Mouse (Mus musculus) stomach, embryonic 16.5 days (tissue): ENCODE measurements around the gene Bud31. TPM values are rescaled to one million over a fixed set of nuclear protein-coding genes. Genes with fewer than 3 reads are reported as not detected.
"Not testable (repeated sequence)": the region's sequence is repeated elsewhere in the genome, so short reads cannot be mapped to it uniquely, and the experiment has no call there.

Experiments
- ATAC-seq: fragments of 200-750 bp; cut with Nextera tagmentation; 2 replicates; pipeline ENCODE4 v1.8.0; 2017; ENCODE audit warnings: moderate number of reproducible peaks, moderate TSS enrichment; ENCODE audit not compliant: insufficient read depth, low FRiP score
- H3K27ac ChIP-seq: fragments of 300-500 bp; sonication (generic); 2 replicates; pipeline ENCODE4 v1.5.1; 2014; ENCODE audit warnings: low read length
- H3K27me3 ChIP-seq: fragments of 300-500 bp; sonication (generic); 2 replicates; pipeline ENCODE4 v1.6.1; 2014; ENCODE audit warnings: low read length, control low read depth, mixed read lengths; ENCODE audit not compliant: control insufficient read depth, insufficient read depth
- H3K36me3 ChIP-seq: fragments of 300-500 bp; sonication (generic); 2 replicates; pipeline ENCODE4 v1.6.1; 2014; ENCODE audit warnings: low read length; ENCODE audit not compliant: control insufficient read depth, insufficient read depth
- H3K4me1 ChIP-seq: fragments of 300-500 bp; sonication (generic); 2 replicates; pipeline ENCODE4 v1.6.1; 2014; ENCODE audit warnings: low read length, control low read depth, mixed read lengths; ENCODE audit not compliant: control insufficient read depth, insufficient read depth
- H3K4me2 ChIP-seq: fragments of 300-500 bp; sonication (generic); 2 replicates; pipeline ENCODE4 v1.6.1; 2014; ENCODE audit warnings: low read depth, low read length, mixed read lengths
- H3K4me3 ChIP-seq: fragments of 300-500 bp; sonication (generic); replicated peaks from 2 replicates; pipeline ENCODE4 v1.5.1; 2014; ENCODE audit warnings: mild to moderate bottlenecking, low read length
- H3K9ac ChIP-seq: fragments of 300-500 bp; sonication (generic); 2 replicates; pipeline ENCODE4 v1.6.1; 2014; ENCODE audit warnings: low read length
- H3K9me3 ChIP-seq: fragments of 300-500 bp; sonication (generic); replicated peaks from 2 replicates; pipeline ENCODE4 v1.6.1; 2016; ENCODE audit warnings: low read length, control low read depth; ENCODE audit not compliant: control insufficient read depth
- WGBS: fragments of 180-500 bp; shearing (Covaris S2); extraction: QIAGEN DNeasy Blood & Tissue Kit; methylation state at CpG from one replicate; pipeline ENCODE4 v1.1.7; 2014; 5-methylcytosine and 5-hydroxymethylcytosine counted together
- polyA plus RNA-seq: library from polyadenylated mRNA; unstranded; fragments of >200 nt; fragmentation: Nextera tagmentation; extraction: Ambion mirVana; gene quantifications from 2 replicates; pipeline ENCODE4 v1.2.1, GENCODE M21; 2015

Gene Bud31
- polyA plus RNA-seq: 147 and 167 TPM in 2 replicates

- ATAC-seq: peak; percentile 94
Measured at GRCm38 (mm10) chr5:145139571-145140519, at the start of gene Bud31, which contains the start of gene Pdap1. TSS of gene Bud31 (plus strand) at chr5:145140362. TSS of gene Pdap1 (minus strand) at chr5:145140238.

GRCm38 (mm10) chr5:145096195-145096594 is 44.0 kb upstream of the Bud31 start:
- Histone ChIP-seq H3K9me3 (no peaks in the 10 kb centered on the region), H3K4me2 (no peak overlapping the region), H3K4me1 (no peaks in the 10 kb centered on the region), H3K36me3 (peaks cover 43% of the 10 kb centered on the region; the same call in 1 of the 2 replicates), H3K27ac (no peak overlapping the region), H3K9ac (no peak overlapping the region), H3K27me3 (no peaks in the 10 kb centered on the region), H3K4me3 (no peak overlapping the region)
- ATAC-seq: no peak
- WGBS: 90% methylated on average over 4 of the region's 4 CpGs

More at GRCm38 (mm10) chr5:145139571-145140519, at the start of gene Bud31, which contains the start of gene Pdap1:
- peak within 1 kb of the TSS; percentile 86 for H3K4me2 ChIP-seq
- no peaks in the 10 kb centered on the region for H3K27me3 ChIP-seq
- peak within 1 kb of the TSS; percentile 87 for H3K27ac ChIP-seq
- peaks cover 13% of the 10 kb centered on the region for H3K36me3 ChIP-seq
- WGBS: under 1% methylated on average over 84 of the region's 84 CpGs
- H3K4me1 ChIP-seq: peaks cover 15% of the 10 kb centered on the region
- H3K4me3 ChIP-seq: peak within 1 kb of the TSS; percentile 94
- H3K9ac ChIP-seq: peak within 1 kb of the TSS; percentile 87
- H3K9me3 ChIP-seq: no peaks in the 10 kb centered on the region

DNA sequence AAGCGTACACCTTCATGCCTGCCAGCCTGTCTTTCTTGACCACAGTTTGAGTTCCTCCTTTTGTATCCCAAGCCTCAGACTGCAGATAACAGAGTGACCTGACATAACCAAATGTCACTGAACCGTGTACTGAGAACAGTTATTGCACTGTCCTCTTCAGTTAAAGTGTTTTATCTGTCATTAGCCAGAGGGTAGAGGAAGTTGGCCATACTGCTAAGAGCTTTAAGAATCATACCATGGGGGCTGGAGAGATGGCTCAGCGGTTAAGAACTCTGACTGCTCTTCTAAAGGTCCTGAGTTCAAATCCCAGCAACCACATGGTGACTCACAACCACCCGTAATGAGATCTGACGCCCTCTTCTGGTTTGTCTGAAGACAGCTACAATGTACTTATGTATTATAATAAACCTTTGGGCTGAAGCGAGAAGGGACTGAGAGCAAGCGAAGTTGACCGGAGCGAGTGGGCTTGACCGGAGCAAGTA is 41.8 kb upstream of the Bud31 start:
- Histone ChIP-seq H3K27me3 (no peaks in the 10 kb centered on the region), H3K36me3 (peaks cover 39% of the 10 kb centered on the region), H3K4me2 (no peak overlapping the region), H3K27ac (no peak overlapping the region), H3K4me1 (no peaks in the 10 kb centered on the region), H3K9ac (no peak overlapping the region), H3K4me3 (no peak overlapping the region), H3K9me3 (no peaks in the 10 kb centered on the region)
- WGBS: 91% methylated on average over 10 of the region's 10 CpGs
- no peak for ATAC-seq

DNA sequence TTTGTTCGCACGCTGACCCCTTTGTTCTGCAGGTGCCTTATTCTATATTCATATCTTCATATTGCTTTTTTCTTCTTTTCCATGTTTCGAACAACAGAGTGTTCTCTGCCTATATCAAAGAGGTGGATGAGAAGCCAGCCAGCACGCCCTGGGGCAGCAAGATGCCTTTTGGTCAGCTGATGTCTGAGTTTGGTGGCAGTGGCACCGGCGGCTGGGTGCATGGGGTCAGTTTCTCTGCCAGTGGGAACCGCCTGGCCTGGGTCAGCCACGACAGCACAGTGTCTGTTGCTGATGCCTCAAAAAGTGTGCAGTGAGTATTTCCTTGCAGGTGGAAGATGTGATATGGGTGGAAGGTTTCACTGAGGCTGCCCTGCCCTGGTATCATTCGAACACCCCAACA is 39.2 kb upstream of the Bud31 start:
- Histone ChIP-seq H3K9me3 (no peaks in the 10 kb centered on the region), H3K4me1 (no peaks in the 10 kb centered on the region), H3K36me3 (peaks cover 49% of the 10 kb centered on the region), H3K9ac (no peak overlapping the region), H3K4me2 (no peak overlapping the region), H3K27ac (no peak overlapping the region), H3K27me3 (no peaks in the 10 kb centered on the region), H3K4me3 (no peak overlapping the region)
- 92% methylated on average over 9 of the region's 9 CpGs for WGBS
- no peak for ATAC-seq

GRCm38 (mm10) chr5:145101451-145101850 is 38.7 kb upstream of the Bud31 start:
- not testable (repeated sequence) for ATAC-seq, H3K27me3 ChIP-seq, H3K4me3 ChIP-seq, H3K9ac ChIP-seq, H3K9me3 ChIP-seq, H3K27ac ChIP-seq, H3K4me2 ChIP-seq, H3K4me1 ChIP-seq
- H3K36me3 ChIP-seq: peaks cover 45% of the 10 kb centered on the region
- WGBS: 97% methylated on average over 11 of the region's 11 CpGs

- H3K27me3 ChIP-seq: no peaks in the 10 kb centered on the region
- no peaks in the 10 kb centered on the region for H3K4me1 ChIP-seq
- no peaks in the 10 kb centered on the region for H3K9me3 ChIP-seq
- 67% methylated on average over 4 of the region's 4 CpGs for WGBS
- no peak overlapping the region for H3K9ac ChIP-seq
- no peak overlapping the region for H3K4me3 ChIP-seq
- H3K36me3 ChIP-seq: peaks cover 45% of the 10 kb centered on the region
- no peak overlapping the region for H3K27ac ChIP-seq
- no peak overlapping the region for H3K4me2 ChIP-seq
- peak; percentile 68; the same call in 1 of the 2 replicates for ATAC-seq
Measured at GRCm38 (mm10) chr5:145102706-145103105, 37.5 kb upstream of the Bud31 start.

DNA sequence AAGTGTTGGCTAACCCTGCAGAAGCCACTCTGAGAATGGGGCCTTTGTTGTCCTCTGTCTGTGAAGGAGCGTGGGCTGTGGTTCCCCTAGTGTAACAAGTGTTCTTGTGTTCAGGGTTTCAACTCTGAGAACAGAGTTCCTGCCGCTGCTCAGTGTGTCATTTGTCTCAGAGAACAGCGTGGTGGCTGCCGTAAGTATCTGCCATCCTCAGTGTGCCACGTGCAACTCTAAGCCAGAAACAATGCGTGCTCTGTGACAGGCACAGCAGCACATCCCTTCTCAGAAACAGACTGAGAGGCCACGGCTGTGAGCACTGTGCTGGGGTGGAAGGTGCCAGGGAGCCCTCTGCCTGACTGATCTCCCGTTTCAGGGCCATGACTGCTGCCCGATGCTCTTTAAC is 35.8 kb upstream of the Bud31 start:
- Histone ChIP-seq H3K27me3 (no peaks in the 10 kb centered on the region), H3K36me3 (peaks cover 45% of the 10 kb centered on the region), H3K4me2 (no peak overlapping the region), H3K4me1 (no peaks in the 10 kb centered on the region), H3K9ac (no peak overlapping the region), H3K9me3 (no peaks in the 10 kb centered on the region), H3K4me3 (no peak overlapping the region), H3K27ac (no peak overlapping the region)
- WGBS: 84% methylated on average over 9 of the region's 9 CpGs
- ATAC-seq: peak; percentile 49; the same call in 1 of the 2 replicates

- Histone ChIP-seq H3K36me3 (peaks cover 35% of the 10 kb centered on the region), H3K4me1 (no peaks in the 10 kb centered on the region), H3K9ac (no peak overlapping the region), H3K4me3 (no peak overlapping the region), H3K27me3 (no peaks in the 10 kb centered on the region), H3K4me2 (no peak overlapping the region), H3K27ac (no peak overlapping the region), H3K9me3 (no peaks in the 10 kb centered on the region)
- WGBS: 85% methylated on average over 9 of the region's 9 CpGs
- ATAC-seq: no peak
Measured at GRCm38 (mm10) chr5:145105694-145106275, 34.4 kb upstream of the Bud31 start.

DNA sequence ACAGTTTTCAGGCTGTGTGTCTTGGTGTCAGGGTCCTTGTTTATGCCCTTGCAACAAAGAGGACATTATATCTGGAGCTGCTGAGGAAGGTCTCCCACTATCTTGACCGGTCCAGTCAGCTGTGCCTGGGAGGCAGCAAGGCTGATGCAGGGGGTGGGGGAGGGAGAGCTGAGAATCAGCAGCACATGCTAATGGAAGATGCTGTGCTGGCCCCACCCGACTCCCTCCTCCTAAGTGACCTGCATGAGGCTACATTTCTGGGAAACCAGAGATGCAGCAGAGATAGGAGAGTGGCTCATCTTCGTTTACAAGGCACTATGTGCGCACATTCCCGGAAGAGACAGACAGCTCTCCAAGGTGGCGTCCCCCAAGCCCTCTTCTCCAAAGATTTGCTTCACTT is 29.8 kb upstream of the Bud31 start:
- Histone ChIP-seq H3K4me1 (peaks cover 7% of the 10 kb centered on the region), H3K36me3 (peaks cover 8% of the 10 kb centered on the region; the same call in 1 of the 2 replicates), H3K4me2 (no peak overlapping the region), H3K27me3 (no peaks in the 10 kb centered on the region), H3K27ac (no peak overlapping the region), H3K9ac (no peak overlapping the region), H3K4me3 (no peak overlapping the region), H3K9me3 (no peaks in the 10 kb centered on the region)
- no peak for ATAC-seq
- WGBS: 82% methylated on average over 6 of the region's 6 CpGs
